Mouse (Mus musculus): ENCODE measurements at regions not wholly inside any gene's neighbourhood (a gene's known extent, or its start where the extent isn't known, plus 50 kb on each side); places are given as distances from the start of the nearest gene placed in this dataset.

DNA sequence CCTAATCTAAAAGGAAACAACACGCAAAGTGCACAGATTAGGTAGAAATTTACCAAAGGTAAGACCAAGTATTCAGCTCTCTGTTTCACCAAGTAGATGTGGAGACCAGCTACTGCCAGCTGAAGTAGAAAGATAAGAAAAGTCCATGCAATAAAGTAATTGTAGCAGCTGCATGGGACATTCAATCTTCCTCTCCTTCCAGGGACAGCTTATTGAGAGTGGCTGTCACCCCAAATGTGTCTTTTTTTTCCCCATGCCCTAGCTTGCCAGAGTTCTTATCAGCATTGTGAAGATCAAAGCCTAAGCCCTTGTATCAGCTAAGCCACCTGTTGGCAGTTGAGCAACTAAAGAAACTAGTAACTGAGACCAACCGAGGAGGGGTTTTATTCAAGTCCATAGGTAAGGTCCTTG lies 541.1 kb upstream of the Dmac1 start:
- TF ChIP-seq CTCF (IDR thresholded peaks at IDR 0.05; ENCODE audit: borderline replicate concordance, extremely low read depth, insufficient read depth, insufficient read length) (no peak), POLR2A (IDR thresholded peaks at IDR 0.05; ENCODE audit: borderline replicate concordance, extremely low read depth, insufficient read depth, insufficient read length, poor library complexity, severe bottlenecking) (no peak)
